Mouse (Mus musculus) ES-CJ7 (cell line): Measurements from ENCODE around the gene Nxpe3.

Experiments
- DNase-seq: peaks from one replicate; pipeline ENCODE4 v3.0.0; 2011; ENCODE audit warnings: low read depth, low spot score

Nxpe3 gene

DNA sequence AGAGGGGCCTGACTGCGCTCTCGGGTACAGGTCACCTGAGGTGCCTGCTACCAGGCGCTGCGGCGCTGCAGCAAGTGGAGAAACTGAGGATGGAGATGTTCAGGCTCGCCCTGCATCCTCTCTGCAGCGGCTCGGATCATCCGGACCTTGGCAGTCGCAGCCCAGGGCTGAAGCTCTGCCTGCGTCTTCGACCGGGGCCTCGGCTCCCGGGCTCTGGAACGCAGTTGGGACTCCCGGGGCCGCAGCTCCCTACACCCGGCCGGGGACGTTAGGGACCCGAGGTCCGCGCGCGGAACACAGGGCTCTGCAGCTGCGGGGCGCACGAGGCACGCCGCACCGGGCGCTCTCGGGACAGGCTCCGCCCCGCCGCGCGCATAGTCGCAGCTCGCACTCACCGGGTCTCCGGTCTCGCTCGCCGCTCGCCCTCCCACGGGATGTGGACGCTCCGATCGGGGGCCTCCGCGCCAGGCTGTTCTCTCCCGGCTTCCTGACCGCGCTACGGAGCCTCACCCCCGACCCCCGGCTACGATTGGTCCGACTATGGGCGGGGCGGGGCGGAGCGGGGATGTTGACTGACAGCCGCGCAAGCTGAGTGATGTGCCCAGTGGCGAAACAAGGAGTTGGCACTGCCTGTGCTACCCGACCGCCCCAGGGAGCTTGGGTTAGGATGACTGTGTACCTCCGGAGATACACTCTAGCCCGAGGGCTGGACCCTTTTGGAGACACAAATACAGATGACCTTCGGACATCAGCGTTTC is at the start of gene Nxpe3:
Gene Nxpe3 (minus strand): TSS at position 393 of the 758 bp plus-strand sequence.
- peak; percentile 85 for DNase-seq

- DNase-seq, result peak; percentile 51
Observed at GRCm38 (mm10) chr16:55940781-55941180, 45.7 kb upstream of the Nxpe3 start.

GRCm38 (mm10) chr16:55939703-55940102 is 44.6 kb upstream of the Nxpe3 start:
- no peak for DNase-seq

DNA sequence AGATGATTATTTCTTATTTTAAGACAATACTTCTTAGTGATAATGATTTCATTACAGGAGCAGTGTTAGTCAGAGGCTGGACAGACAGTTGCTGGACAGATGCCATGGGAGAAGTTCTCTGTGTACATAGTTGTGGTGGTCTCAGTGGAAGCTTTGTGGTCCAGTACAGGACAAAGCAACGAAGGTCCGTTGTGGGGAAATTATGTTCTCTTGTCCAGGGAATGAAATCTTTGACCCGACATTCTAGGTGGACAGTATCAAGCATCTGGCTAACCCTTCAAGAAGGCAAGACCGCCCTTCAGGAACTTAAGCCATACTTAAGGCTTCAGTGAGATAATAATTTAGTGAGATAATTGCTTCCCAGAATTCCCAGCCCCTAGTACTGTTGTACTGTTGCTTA is 43.7 kb upstream of the Nxpe3 start:
- DNase-seq, result no peak

DNA sequence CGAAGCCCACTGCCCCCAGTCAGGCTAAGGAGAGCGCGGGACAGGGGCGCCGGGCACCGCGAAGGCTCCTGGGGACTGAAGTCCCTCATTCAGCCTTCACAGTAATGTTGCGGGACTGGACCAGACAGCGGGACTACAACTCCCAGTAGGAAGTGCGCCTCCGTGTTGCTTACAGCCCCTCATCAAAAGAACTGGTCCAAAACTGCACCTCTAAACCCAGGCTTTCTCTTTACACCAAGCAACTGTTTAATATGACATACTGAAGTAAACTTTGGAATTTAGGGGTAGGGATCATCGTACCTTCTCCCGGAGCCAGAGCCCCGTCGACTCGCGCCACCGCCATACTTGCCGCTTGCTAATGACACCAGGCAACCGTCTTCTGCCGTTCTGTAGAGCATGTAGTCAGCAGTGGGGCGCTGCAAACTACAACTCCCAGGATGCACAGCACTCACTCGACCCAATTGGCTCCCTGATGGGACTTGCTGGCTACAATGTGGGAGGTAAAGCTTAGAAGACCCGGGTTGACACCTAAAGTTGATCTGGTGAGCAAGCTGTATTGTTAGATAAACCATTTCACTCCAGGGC is 39.5 kb upstream of the Nxpe3 start, which contains the start of gene Cep97:
Gene Cep97 (minus strand): TSS at position 403 of the 585 bp plus-strand sequence.
- peak; percentile 97 for DNase-seq

GRCm38 (mm10) chr16:55933681-55934343 is 38.7 kb upstream of the Nxpe3 start:
- DNase-seq, result peak; percentile 23

DNA sequence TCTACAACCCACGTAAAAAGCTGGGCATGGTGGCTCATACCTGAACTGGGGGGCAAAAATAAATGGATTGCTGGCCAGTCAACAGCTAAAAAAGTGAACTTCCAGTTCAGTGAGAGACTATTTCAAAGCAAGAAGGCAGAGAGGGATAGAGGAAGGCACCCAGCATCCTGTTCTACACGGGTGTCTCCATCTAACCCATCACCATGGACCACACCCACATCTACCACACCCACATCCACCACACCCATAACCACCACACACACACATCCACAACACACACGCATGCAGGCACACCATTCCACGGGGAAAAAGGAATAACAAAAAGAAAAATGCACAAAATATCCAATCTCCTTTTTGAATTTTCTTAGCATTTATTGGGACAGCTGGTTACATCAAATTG is 28.9 kb upstream of the Nxpe3 start:
- no peak for DNase-seq

GRCm38 (mm10) chr16:55922079-55922478 is 27.0 kb upstream of the Nxpe3 start:
- no peak for DNase-seq

- no peak for DNase-seq
Observed at GRCm38 (mm10) chr16:55914716-55915115, 19.6 kb upstream of the Nxpe3 start.

DNA sequence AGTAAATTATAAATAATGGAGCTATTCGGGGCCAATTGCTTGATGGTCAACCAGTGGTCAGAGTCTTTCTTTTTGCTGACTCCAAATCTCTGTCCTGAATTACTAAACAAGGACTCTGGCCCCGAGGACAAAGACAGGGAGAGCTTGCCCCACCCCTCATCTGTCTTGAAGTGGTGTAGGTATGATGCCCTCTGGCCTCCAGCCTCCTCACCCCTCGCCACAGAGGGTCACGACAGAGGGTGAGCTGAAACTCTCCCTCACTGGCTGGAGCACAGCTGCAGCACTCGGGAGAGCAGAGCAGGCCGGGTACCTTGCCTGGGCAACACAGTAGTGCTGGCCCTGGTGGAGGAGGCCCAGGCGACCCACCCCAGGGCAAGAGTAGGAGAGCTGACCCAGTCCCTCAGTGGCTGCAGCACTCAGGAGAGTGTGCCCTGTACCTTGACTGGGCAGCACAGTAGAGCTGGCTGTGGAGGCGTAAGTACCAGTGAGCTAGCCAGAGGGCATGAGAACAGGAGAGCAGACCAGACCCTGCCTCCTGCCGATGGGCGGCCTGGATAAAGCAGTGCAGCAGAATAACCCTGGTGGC is 15.2 kb upstream of the Nxpe3 start:
- DNase-seq, result no peak

GRCm38 (mm10) chr16:55906928-55907679 is 12.0 kb upstream of the Nxpe3 start:
- no peak for DNase-seq

DNA sequence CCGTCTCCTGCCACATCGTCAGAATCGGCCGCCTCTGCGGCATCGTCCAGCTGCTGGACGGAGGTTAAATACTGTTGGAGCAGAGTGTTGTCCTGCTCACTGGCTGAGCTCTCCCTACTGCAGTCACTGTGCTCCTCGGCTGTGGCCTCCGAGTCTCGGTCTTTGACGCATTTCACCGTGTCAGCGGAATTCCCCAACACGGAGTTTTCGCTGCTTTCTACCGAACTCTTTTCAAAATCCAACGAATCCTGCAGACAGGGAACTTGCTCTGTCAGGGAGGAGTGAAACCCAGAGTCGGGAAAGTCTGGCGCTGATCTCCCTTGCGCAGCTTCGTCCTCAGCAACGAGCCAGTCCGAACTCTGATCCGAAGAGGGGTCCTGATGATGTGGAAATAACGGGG is 10.3 kb upstream of the Nxpe3 start:
- DNase-seq, result no peak

GRCm38 (mm10) chr16:55901839-55902756 is 7.0 kb upstream of the Nxpe3 start:
- DNase-seq, result no peak

- no peak for DNase-seq
Observed at GRCm38 (mm10) chr16:55898385-55899002, 3.4 kb upstream of the Nxpe3 start.

DNA sequence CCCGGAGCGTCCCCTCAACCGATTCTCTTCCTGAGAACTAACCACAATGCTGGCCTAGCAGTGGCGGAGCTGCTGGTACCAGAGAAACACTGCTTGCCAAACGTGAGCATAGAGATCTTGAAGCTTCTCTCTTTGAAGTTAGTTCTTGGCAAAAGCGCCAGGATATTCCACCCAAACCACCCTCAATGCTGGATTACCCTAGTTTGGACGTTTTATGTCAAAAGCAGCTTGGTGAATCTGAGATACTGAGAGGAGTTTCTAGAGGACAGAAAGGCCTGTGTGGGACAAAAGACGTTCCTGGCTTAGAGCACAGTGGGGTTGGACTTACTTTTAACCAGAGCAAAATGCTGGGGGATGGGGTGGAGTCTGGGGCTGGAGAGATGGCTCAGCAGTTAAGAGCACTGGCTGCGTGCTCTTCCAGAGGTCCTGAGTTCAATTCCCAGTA is 588 bp upstream of the Nxpe3 start:
- DNase-seq, result peak; percentile 51

- DNase-seq, result no peak
Observed at GRCm38 (mm10) chr16:55894536-55894892, 571 bp downstream of the Nxpe3 start.

- no peak for DNase-seq
Observed at GRCm38 (mm10) chr16:55893410-55894107, 1.5 kb downstream of the Nxpe3 start.

DNA sequence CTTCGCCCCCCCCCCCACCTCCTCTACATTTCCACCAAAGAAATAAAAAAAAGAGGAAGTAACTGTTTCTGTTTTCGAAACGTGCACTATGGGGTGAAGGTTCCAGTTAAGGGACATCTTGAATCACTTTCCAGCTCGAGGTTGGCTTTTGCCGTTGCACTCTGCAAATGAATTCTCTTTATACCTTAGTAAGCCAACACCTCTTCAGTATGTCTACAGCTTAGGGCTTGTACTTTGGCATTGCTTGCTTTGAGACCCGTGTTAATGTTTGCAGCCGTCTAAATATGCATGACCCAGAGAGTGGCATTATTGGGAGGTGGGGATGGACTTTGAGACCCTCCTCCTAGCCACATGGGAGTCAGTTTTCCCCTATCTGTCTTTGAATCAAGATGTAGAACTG is 2.6 kb downstream of the Nxpe3 start:
- DNase-seq, result no peak

- DNase-seq, result no peak
Observed at GRCm38 (mm10) chr16:55891346-55891745, 3.7 kb downstream of the Nxpe3 start.
